12 mouse cellular contexts compared by ENCODE assay signal in genomic region chr19:53670625-53671141, GRCm38 (mm10). TPM values are rescaled to one million over a fixed set of nuclear protein-coding genes. Genes with fewer than 3 reads are reported as not detected.
DNase-seq lines count a peak whose midpoint lies in the region; ATAC-seq and TF ChIP-seq lines count a peak whose summit lies in the region.
"Had no signal": no experiment of that assay in that cellular context is flagged by ENCODE, and none has a peak within 500 bp of the region (broad histone marks: within the 10 kb centered on the region; RNA-seq: fewer than 3 reads in every experiment).

No protein-coding gene starts in this region.

- H3K36me3 ChIP-seq in heart, embryonic 13.5 days: no peaks in the 10 kb centered on the region
- H3K36me3 ChIP-seq in midbrain, embryonic 12.5 days: no peaks in the 10 kb centered on the region
- H3K36me3 ChIP-seq: embryonic facial prominence, embryonic 12.5 days; G1E; liver, embryonic 13.5 days had no signal

- no peak overlapping the region for H3K4me3 ChIP-seq in gastrocnemius, adult 2 months
- peak overlapping the region; percentile 8; the same call in 1 of the 2 replicates for H3K4me3 ChIP-seq in heart, embryonic 13.5 days
- H3K4me3 ChIP-seq in midbrain, embryonic 12.5 days: no peak overlapping the region
- H3K4me3 ChIP-seq in cerebellum, adult 2 months (replicated peaks; ENCODE audit: insufficient read depth, low read depth, low read length): no peak overlapping the region
- H3K4me3 ChIP-seq: embryonic facial prominence, embryonic 12.5 days; liver, embryonic 13.5 days had no signal

- intact Hi-C loops in gastrocnemius, adult 2 months (cut with DNase I): no loop called here
- intact Hi-C loops in left cerebral cortex, postnatal 36 days (cut with DNase I): no loop called here

- DNase-seq in embryo, embryonic 10 days (ENCODE audit: low spot score): peak; percentile 36
- no peak for DNase-seq in embryo, embryonic 10.5 days (ENCODE audit: low spot score)
- DNase-seq in gastrocnemius, adult 2 months: peak; percentile 91
- DNase-seq in cerebellum, adult 2 months: no peak
- no peak for DNase-seq in spleen, postnatal 14 days (ENCODE audit: low spot score in 2 of 2)
- DNase-seq in left cerebral cortex, postnatal 36 days (ENCODE audit: low spot score in 2 of 2): no peak
- DNase-seq: liver, embryonic 13.5 days; thymus, adult 2 months had no signal

- no peak for TF ChIP-seq CTCF in gastrocnemius, adult 2 months (IDR thresholded peaks at IDR 0.05)
- TF ChIP-seq CTCF in cerebellum, adult 2 months (IDR thresholded peaks at IDR 0.05; ENCODE audit: borderline replicate concordance, insufficient read depth, low read depth, low read length): no peak

- H3K27me3 ChIP-seq in heart, embryonic 13.5 days (replicated peaks): peaks cover 19% of the 10 kb centered on the region
- H3K27me3 ChIP-seq in midbrain, embryonic 12.5 days: peaks cover 33% of the 10 kb centered on the region
- H3K27me3 ChIP-seq in cerebellum, adult 2 months (ENCODE audit: control insufficient read depth, insufficient read depth, low read length): no peaks in the 10 kb centered on the region

- H3K4me1 ChIP-seq in heart, embryonic 13.5 days: peaks cover 61% of the 10 kb centered on the region
- H3K4me1 ChIP-seq in midbrain, embryonic 12.5 days: peaks cover 13% of the 10 kb centered on the region
- H3K4me1 ChIP-seq in cerebellum, adult 2 months (ENCODE audit: control insufficient read depth, insufficient read depth, low read length): no peaks in the 10 kb centered on the region
- H3K4me1 ChIP-seq: liver, embryonic 13.5 days had no signal

- TF ChIP-seq POLR2A in cerebellum, adult 2 months (IDR thresholded peaks at IDR 0.05; ENCODE audit: borderline replicate concordance, insufficient read depth, low read length): no peak

- H3K4me2 ChIP-seq in heart, embryonic 13.5 days: peak overlapping the region; percentile 54
- peak overlapping the region; percentile 10; the same call in 1 of the 2 replicates for H3K4me2 ChIP-seq in midbrain, embryonic 12.5 days (replicated peaks)
- H3K4me2 ChIP-seq: embryonic facial prominence, embryonic 12.5 days; liver, embryonic 13.5 days had no signal

- WGBS in heart, embryonic 13.5 days: 14% methylated on average over 12 of the region's 12 CpGs
- 29% methylated on average over 12 of the region's 12 CpGs for WGBS in midbrain, embryonic 12.5 days
- 27% methylated on average over 12 of the region's 12 CpGs for WGBS in cerebellum, adult 2 months

- ATAC-seq in heart, embryonic 13.5 days (ENCODE audit: extremely low read depth, insufficient number of reproducible peaks, low FRiP score, low TSS enrichment): peak; percentile 54; the same call in 1 of the 2 replicates
- ATAC-seq in midbrain, embryonic 12.5 days (ENCODE audit: low FRiP score, low read depth): peak; percentile 76

- peak overlapping the region; percentile 72 for H3K9ac ChIP-seq in heart, embryonic 13.5 days
- H3K9ac ChIP-seq in midbrain, embryonic 12.5 days (replicated peaks): no peak overlapping the region
- H3K9ac ChIP-seq: embryonic facial prominence, embryonic 12.5 days; liver, embryonic 13.5 days had no signal

- H3K27ac ChIP-seq in gastrocnemius, adult 2 months: peak overlapping the region; percentile 87
- peak overlapping the region; percentile 92 for H3K27ac ChIP-seq in heart, embryonic 13.5 days (replicated peaks)
- H3K27ac ChIP-seq in midbrain, embryonic 12.5 days (replicated peaks): no peak overlapping the region
- H3K27ac ChIP-seq in cerebellum, adult 2 months (ENCODE audit: insufficient read depth, low read length): no peak overlapping the region
- H3K27ac ChIP-seq: embryonic facial prominence, embryonic 12.5 days; liver, embryonic 13.5 days had no signal

- H3K9me3 ChIP-seq in heart, embryonic 13.5 days: no peaks in the 10 kb centered on the region
- H3K9me3 ChIP-seq in midbrain, embryonic 12.5 days: no peaks in the 10 kb centered on the region
- H3K9me3 ChIP-seq: embryonic facial prominence, embryonic 12.5 days; G1E; liver, embryonic 13.5 days had no signal

RNA-seq across cellular contexts. Expression of gene Rbm20, which starts 6.4 kb away (rescaled TPM):
- total RNA-seq in gastrocnemius, adult 2 months (2021): 10 to 100 TPM; 72.6 to 73.2 TPM
- polyA plus RNA-seq in heart, embryonic 13.5 days (2015; fragmentation: Nextera tagmentation; extraction: Ambion mirVana): 33.1 and 36.3 TPM in 2 replicates
- polyA plus RNA-seq in midbrain, embryonic 12.5 days (2016; fragmentation: Nextera tagmentation; extraction: Ambion mirVana): 1.3 and 1.9 TPM in 2 replicates
- 2.5 and 3.1 TPM in 2 replicates for polyA plus RNA-seq in cerebellum, adult 2 months (2012; rRNA removed)
- total RNA-seq in left cerebral cortex, postnatal 36 days (2021): 1 to 10 TPM; 4.4 to 5.2 TPM

Comparison
In these comparisons a context has a peak if more than half of its experiments do, and no peak if none do; other contexts are left out.
1. DNase-seq: peak in embryo, embryonic 10 days (single experiment) and gastrocnemius, adult 2 months (single experiment); none in embryo, embryonic 10.5 days (single experiment), cerebellum, adult 2 months (0 of 2), spleen, postnatal 14 days (0 of 2) and left cerebral cortex, postnatal 36 days (0 of 2).
2. H3K27ac ChIP-seq: peak in gastrocnemius, adult 2 months (single experiment) and heart, embryonic 13.5 days (single experiment); none in midbrain, embryonic 12.5 days (single experiment) and cerebellum, adult 2 months (single experiment).